Mouse (Mus musculus) cerebellum, postnatal 4 days (tissue): Measurements from ENCODE around the gene Palm2.

Source experiments
- DNase-seq, 2 experiments: peaks; one replicate each; pipeline ENCODE4 v3.0.0; 2022; ENCODE audit warnings: low spot score in 2 of 2, mixed read lengths in 1 of 2

Gene Palm2

GRCm38 (mm10) chr4:57614686-57615085, 180.6 kb downstream of the Palm2 start:
- no peak for DNase-seq

GRCm38 (mm10) chr4:57618743-57619142, 184.7 kb downstream of the Palm2 start:
- no peak for DNase-seq

- DNase-seq: no peak
Observed at GRCm38 (mm10) chr4:57622816-57623215, 188.8 kb downstream of the Palm2 start.

DNA sequence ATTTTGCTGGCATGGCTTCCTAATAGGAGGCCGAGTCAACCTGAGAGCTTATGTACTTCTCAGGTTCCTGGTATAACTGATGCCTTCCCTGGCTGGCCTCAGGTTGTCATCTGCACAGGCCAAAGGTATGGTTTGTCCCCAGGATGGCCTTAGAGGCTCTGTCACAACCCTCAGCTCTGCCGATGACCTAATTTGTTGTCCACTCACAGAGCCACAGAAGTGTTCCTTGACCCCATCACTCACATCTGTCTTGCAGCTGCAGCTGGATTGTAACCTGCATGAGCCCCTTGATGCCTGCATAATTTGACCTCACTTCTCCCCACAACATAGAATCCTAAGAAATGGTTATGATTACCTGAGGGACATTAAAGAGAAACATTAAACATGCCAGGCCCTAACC, 190.8 kb downstream of the Palm2 start:
- DNase-seq: no peak

GRCm38 (mm10) chr4:57625306-57625705, 191.3 kb downstream of the Palm2 start:
- DNase-seq: no peak

GRCm38 (mm10) chr4:57625756-57626155, 191.7 kb downstream of the Palm2 start:
- no peak for DNase-seq

DNA sequence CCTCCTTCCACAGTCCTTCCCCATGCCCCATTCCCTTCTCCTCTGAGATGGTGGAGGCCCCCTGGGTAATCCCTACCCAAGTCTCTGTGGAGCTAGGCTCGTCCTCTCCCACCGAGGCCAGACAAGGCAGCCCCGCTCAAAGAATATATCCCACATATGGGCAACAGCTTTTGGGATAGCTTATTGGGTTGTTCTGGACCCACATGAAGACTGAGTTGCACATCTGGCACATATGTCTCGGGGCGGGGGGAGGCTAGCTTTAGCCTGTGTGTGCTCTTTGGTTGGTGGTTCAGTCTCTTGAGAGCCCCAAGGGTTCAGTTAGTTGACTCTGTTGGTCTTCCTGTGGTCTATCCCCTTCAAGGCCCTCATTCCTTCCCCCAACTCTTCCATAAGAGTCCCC, 192.9 kb downstream of the Palm2 start:
- DNase-seq: no peak

DNA sequence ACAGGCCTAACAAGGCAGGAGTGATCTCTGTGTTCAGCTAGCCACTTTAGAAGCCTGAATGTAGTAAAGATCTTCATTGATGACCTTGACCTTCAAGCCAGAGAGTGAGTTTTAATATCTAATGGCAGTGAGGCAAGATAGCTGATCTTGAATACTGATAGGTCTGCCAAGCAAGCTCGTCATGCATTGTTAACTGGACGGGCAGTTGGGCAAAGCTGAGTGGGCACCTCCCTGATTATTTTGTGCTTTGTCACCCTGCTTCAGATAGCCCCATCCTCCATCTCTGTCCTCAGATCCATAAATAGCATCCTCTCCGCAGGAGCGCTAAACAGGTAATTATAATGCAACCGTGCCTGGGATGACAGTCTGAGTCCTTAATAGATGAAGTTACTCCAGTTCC, 198.3 kb downstream of the Palm2 start:
- no peak for DNase-seq

- DNase-seq: no peak
Observed at GRCm38 (mm10) chr4:57633052-57633451, 199.0 kb downstream of the Palm2 start.

DNA sequence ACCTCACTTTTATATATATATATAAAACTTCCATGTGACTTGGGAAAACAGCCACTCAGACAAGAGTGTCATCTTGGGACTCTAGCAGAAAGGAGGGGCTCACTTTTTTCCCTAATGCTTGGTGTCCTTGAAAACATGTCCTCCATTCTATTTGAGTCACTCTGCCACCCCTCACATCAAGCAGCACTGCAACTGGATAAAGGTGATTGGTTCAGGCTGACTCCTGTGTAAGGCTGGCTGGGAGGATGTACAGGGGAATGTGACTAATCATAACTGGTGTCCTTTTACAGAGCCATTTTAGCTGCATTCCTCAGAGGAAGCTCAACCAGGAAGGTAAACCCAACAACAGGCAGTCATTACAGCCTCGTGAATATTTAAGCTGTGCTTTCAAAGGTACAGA, 200.9 kb downstream of the Palm2 start:
- no peak for DNase-seq

- DNase-seq: no peak
Observed at GRCm38 (mm10) chr4:57636782-57637482, 202.9 kb downstream of the Palm2 start.

- DNase-seq: peak in 1 of 2 experiments; percentile 25
Observed at GRCm38 (mm10) chr4:57637636-57638386, 203.8 kb downstream of the Palm2 start.

GRCm38 (mm10) chr4:57638941-57639340, 204.9 kb downstream of the Palm2 start:
- no peak for DNase-seq

- no peak for DNase-seq
Observed at GRCm38 (mm10) chr4:57640222-57640621, 206.2 kb downstream of the Palm2 start.

DNA sequence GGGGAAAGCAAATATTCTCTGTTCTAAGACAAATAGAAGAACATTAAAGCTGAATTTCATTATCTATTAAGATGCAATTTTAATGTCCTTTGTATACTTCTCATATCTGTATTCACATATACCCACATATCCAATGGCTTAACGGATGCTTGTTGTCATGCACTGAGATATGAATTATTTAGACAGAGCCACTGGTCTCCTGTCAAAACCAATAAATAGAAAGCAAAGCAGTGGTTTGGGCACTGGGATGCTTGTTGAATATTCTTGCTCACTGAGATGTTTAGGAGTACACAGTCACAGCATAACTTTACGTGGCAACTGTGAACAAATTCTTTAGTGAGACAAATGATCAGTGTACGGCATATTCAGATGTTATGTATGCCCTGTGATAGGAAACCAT, 206.9 kb downstream of the Palm2 start:
- no peak for DNase-seq

DNA sequence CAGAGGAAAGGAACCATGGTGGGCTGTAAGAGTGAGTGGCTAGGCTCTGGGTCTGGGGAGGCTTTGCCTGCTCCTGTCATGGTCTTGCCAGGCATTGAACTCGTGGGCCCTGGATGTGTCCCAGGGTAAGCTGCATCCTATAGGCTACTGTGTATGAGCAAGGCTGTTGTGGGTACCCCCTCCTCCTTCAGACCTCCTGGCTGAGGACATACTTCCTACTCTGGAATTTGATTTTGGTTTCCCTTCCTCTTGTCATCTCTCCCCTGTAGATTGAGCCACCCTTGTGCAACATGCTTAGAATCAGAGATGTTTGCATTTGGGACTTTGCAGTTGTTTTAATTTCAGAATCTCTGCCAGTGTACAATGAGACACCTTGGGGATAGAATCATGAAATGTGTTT, 216.9 kb downstream of the Palm2 start:
- no peak for DNase-seq

- no peak for DNase-seq
Observed at GRCm38 (mm10) chr4:57651547-57651946, 217.5 kb downstream of the Palm2 start.

DNA sequence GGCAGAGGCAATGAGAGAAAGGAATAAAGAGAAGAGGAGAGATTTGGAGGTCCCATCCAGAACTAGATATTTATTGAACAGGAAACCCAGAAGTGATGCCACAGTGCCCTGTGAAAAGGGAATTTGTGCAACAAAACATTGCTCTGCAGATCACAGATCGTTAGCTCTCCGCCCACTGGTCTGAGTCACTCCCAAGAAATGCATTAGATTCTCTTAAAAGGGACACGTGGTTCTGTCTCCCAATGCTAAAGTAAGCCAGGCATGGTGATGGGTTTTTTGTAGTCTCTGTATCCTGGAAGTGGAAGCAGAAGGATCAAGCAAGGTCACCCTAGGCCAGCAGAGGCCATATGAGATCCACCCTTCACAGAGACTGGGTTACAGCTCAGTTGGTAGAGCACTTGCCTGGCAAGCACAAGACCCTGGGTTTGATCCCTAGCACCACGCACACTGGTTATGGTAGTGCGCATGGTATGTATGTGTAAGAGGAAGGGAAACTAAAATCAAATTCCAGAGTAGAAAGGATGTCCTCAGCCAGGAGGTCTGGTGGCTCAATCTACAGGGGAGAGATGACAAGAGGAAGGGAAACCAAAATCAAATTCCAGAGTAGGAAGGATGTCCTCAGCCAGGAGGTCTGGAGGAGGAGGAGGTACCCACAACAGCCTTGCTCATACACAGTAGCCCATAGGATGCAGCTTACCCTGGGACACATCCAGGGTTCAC, 218.3 kb downstream of the Palm2 start:
- no peak for DNase-seq

DNA sequence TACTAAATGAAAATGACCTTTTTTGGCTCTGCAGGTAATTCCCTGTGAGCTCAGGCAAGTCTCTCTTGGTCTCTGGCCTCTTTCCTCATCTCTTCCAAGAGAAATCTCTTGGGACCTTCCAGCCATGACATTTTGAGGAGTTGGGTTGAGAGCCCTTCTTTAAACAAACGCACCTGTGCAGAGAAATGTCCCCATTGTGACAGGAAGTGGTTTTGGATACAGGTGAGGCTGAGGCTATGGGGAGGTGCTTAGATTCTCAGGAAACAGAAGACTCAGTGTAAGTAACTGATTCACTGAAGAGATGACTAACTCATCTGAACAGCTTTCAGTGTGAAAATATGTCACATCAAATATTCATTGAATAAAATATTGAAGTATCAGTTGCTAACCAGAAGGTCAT, 221.9 kb downstream of the Palm2 start:
- DNase-seq: no peak

GRCm38 (mm10) chr4:57656388-57656787, 222.3 kb downstream of the Palm2 start:
- no peak for DNase-seq

DNA sequence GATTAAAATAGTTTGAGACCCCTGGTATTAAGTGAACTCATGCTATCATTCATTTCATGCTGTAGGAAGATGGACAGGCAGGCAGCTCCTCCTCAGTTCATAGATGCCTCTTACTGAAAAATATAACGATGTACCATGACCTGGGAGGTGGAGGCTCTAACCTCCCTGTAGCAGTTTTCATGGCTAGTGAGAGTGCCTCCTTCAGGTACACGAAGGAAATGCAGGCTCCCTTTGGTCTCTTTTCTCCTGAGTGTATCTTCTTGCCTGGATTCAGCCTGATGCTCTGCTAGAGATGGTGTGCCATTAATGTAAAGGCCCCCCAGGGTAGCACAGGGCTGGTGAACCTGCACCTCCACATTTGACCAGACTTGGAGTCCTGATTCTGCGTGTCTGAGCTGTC, 222.8 kb downstream of the Palm2 start:
- no peak for DNase-seq

DNA sequence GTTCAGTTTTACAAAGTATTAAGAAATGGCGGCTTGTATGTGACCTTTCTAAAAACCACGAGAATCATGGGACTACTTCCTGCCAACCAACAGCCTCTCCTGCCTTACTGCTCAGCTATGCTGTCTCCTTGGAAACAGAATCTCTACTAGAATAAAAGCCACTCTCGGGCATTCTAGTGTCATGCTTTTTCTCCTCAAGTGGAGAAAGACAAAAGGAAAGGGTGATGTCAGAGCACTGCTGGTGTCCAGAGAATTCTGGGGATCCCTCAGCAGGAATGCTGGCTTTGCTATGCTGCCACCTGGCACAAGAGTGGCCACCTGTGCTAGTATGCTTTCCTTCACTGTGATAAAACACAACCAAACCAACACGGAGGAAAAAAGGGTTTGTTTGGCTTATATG, 226.4 kb downstream of the Palm2 start:
- no peak for DNase-seq

DNA sequence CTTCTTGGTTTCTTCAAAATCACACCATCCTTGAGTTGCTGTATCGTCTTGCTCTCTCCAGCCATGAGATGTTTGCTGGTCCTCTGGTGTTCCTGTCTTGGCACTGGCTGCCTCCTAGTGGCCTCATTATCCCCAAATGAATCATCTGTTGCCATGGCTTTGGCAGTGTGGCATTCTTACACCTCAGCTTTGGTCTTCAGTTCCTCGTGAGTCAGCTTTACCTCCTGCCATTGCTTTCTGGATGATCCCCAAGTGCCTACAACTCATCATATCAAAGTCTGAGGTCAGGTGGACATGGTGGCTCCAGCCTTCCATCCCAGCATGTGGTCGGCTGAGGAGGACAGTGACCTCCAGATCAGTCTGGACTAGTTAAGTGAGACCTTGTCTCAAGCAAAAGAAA, 232.1 kb downstream of the Palm2 start:
- no peak for DNase-seq
